Mouse (Mus musculus) urinary bladder, adult 2 months (tissue): Measurements from ENCODE around the gene Ube2b. TPM values are rescaled to one million over a fixed set of nuclear protein-coding genes. Genes with fewer than 3 reads are reported as not detected.

Experiments used
- DNase-seq: peaks from one replicate; pipeline ENCODE4 v3.0.0; 2022; ENCODE audit warnings: low spot score
- polyA plus RNA-seq: library from polyadenylated mRNA; depleted of rRNA; stranded (reverse); fragments of >200 nt; gene quantifications from 2 replicates; pipeline ENCODE4 v1.2.3, GENCODE M21; 2012

Ube2b gene
- polyA plus RNA-seq, 1 experiment, result 249 TPM

DNA sequence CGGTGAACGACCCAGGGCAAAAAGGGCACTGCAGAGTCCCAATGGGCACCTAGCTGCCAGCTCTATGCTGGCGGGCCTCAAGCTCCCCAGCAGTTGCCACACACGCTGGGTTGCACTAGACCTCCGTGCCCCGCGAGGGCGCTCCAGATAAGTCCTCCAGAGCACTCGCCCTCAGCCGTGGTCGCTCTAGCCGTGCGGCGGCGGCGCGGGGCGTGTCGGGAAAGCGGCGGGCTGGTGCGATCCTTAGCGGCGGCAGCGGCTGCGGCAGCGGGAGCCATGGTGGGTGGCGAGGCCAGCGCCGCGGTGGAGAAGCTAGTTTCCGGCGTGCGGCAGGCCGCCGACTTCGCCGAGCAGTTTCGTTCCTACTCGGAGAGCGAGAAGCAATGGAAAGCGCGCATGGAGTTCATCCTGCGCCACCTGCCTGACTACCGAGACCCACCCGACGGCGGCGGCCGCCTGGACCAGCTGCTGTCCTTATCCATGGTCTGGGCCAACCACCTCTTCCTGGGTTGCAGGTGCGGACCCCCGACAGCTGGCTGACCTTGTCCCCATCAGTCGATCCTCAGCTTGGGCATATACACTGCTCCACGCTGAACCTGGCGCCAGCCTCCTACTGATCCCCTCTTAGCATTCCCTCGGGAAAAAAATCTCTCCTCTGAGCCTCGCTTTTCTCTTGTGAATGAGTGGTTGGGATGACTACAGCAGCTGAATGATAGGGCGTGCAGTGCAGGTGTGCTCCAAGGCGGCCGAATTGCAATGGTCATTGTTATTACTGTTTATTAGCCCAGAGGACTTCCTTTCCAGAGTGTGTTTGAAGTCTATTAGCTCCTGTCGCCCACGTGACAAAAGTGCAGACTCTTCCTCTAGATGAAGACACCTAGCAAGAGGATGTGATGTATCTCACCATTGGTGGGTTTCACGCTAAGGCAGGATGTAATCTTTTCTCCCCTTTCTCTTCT is 32.8 kb downstream of the Ube2b start, which contains the start of gene Cdkn2aipnl:
Cdkn2aipnl (plus strand) TSS at position 219 of the 959 bp plus-strand sequence.
- peak; percentile 98 for DNase-seq

DNA sequence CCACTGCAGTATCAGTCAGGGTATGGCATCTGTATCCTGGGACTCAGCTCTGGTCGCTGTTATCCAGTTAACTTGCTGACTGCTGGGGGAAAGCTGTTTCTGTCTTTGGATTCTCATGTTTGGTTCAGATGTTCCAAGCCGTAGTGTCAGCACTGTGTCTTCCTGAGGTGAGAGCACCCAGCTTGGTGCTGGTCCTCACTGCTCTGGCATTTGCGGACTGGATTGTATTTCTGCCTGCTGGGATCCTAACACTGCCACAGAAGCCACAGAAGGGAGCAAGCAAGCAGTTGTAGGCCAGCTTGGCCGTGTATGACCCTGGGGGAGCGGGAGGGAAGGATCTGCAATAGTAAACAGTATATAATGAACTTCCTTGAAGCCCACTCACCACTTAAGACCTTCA is 33.9 kb downstream of the Ube2b start:
- no peak for DNase-seq

- DNase-seq, result no peak
These were observed 38.3 kb downstream of the Ube2b start for GRCm38 (mm10) chr11:51962277-51962676.

- no peak for DNase-seq
These were observed 38.8 kb downstream of the Ube2b start for GRCm38 (mm10) chr11:51961761-51962160.

GRCm38 (mm10) chr11:51960967-51961471 is 39.5 kb downstream of the Ube2b start:
- DNase-seq, result no peak

GRCm38 (mm10) chr11:51960061-51960460 is 40.5 kb downstream of the Ube2b start:
- no peak for DNase-seq

GRCm38 (mm10) chr11:51959511-51959910 is 41.1 kb downstream of the Ube2b start:
- no peak for DNase-seq

DNA sequence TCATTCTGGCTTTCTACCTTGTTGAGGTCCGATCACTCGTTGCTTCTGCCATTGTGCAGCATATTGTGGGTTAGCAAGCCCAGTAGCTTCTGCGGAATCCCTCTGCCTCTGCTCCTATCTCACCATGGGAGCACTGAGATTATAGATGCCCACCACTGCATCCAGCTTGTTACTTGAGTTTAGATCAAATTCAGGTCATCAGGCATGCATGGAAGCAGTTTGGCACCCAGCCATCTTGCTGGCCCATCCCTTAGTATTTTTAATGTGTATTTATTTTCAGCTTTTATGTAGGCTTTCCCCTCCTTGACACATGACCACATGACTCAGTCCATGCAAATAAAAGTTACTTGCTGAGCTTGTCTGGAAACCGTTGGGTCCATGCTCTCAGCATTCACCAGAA is 42.8 kb downstream of the Ube2b start:
- DNase-seq, result no peak

GRCm38 (mm10) chr11:51956112-51956511 is 44.5 kb downstream of the Ube2b start:
- DNase-seq, result no peak

DNA sequence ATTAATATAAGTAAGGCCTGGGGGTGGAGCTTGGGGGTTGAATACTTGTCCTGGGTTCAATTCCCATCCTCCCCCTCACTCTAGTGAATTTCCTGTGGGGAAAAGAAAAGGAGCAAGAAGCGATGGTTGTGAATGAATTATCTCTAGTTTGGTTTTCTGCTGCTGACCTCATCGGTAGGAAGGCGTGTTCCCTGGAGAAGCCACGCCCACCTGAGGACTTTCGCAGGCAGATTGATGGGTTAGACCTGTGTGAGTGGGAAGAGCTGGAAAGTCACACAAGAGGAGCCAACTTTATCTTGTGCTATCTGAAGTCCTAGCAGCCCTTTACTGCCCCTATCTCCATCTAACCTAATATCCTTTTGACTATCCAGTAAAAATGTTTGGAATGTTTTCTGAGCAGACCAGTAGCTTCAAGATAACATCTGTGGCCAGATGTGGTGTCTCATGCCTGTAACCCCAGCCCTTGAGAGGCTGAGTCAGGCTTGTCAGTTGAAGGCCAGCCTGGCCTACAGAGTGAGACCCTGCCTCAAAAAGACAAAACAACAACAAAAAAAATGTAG is 48.6 kb downstream of the Ube2b start:
- no peak for DNase-seq

GRCm38 (mm10) chr11:51949919-51950318 is 50.6 kb downstream of the Ube2b start:
- DNase-seq, result no peak

- no peak for DNase-seq
These were observed 51.3 kb downstream of the Ube2b start for GRCm38 (mm10) chr11:51949155-51949840.

- DNase-seq, result no peak
These were observed 54.4 kb downstream of the Ube2b start for GRCm38 (mm10) chr11:51946144-51946543.

DNA sequence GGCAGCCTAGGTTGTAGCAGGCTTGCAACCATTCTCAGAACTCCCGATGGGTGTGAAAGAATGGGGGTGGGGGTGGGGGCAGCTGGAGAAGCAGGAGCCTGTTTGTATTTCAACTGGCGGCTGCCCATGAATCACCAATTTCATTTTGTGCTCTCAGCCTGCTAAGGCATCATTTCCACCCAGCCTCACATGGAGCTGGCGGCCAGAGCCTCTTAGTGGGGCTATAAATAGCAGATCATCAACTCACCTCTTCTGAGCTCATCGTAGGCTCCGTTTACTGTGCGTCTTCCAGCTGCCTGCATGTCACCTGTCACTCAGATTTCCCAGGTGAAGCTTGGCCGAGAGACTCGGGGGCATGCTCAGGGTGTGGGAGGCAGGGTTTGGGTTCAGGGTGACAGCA is 55.0 kb downstream of the Ube2b start:
- DNase-seq, result no peak

DNA sequence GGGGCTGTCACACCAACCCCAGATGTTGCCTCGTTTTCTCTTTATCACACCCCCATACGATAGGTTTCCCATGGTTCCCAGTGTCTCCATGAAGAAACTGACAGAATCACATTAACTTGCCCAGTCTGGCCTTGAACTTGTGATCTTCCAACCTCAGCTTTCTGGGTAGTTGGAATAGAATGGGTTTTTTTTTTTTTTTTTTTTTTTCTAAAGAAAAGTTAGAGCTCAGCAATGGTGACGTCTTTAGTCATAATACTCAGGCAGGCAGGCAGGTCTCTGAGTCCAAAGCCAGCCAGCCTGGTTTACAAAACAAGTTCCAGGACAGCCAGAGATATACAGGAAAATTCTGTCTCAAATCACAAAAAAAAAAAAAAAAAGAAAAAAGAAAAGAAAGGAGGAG is 56.3 kb downstream of the Ube2b start:
- DNase-seq, result no peak

DNA sequence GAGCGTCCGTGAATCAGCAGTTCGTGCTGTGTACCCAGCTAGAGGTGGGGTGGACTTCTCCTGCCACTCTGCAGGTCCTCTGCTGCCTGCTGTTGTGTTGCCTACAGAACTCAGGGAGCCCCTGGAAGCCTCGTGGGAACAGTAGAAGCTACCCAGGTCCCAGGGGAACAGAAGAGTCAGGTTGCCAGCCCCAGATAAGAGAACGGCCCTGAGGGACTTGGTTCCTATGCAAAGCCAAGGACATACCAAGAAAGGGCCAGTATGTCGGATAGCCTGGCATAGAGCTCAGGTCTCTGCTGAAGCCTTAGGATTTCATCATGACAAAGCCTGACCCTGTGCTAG is 57.1 kb downstream of the Ube2b start:
- DNase-seq, result no peak

DNA sequence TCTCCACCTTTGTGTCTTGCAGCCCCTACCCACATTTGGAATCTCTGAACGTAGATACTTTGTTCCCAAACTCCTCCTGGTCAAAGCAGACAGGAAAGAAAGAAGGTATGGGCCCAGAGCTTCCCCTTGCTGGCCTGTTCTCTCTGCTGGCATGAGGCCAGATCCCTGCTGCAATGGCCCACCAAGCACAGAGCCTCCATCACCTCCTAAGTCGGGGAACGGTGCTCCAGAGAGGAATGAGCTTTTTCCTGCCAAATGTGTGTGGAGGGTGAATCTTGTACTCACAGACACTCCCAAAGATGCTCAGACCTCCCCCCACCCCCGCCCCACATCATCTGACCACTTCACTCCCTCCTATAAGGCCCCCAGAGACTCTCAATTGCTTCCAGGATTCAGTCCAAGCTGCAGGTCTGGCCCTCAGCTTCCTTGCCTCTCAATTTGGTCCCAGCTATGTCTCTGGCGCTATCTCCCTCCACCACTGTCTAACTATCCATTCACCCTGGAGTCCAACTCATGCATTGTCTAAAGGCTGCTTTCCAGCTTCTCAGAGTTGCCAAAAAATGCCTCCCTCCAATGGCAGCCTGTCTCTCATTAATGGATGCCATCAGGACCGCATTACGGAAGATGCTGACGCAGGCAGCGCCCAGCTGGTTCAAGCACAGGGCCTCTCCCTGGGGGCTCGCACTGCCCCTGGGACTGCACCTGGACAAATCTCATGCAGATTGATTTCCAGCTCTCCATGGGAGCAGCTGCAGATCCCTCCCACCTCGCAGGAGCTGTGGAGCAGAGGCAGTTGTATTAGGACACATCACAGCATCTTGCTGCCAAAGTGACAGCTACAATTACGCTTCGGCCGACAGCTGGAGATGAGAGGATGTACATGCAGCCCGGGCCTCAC is 57.7 kb downstream of the Ube2b start:
- DNase-seq, result no peak

- DNase-seq, result no peak
These were observed 60.0 kb downstream of the Ube2b start for GRCm38 (mm10) chr11:51940511-51940955.

- no peak for DNase-seq
These were observed 61.0 kb downstream of the Ube2b start for GRCm38 (mm10) chr11:51939590-51939955.

DNA sequence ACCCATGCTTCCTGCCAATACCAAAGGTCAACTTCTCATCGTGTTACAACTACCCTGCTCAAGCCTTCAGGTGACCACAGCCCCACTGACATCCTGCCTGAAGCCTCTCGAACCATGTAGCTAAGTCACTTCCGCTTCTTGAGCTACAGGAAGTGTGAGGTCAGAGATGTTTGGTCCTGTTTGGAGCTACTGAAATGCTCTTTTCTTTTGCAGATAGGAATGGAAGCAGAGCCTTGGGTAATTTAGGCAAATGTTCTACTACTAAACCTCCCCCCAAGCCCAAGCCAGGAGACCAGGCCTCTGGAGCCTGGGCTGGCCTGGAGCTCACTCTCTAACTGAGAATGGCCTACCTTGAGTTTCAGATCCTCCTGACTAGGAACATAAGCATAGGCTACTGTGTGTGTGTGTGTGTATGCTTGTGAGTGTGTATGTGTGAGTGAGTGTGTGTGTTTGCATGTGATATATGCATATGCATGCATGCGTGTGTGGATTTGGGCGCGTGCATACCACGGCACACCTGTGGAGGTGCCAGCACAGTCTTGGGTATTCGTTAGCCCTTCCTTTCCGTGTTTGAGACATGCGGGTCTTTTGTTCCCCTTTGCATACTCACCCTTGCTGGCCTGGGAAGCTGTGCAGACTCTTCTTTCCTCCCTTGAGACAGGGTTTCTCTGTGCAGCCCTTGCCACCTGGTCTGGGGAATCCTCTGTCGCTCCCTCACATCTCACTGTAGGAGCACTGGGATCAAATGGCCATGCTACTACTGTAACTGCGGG is 61.6 kb downstream of the Ube2b start:
- no peak for DNase-seq

DNA sequence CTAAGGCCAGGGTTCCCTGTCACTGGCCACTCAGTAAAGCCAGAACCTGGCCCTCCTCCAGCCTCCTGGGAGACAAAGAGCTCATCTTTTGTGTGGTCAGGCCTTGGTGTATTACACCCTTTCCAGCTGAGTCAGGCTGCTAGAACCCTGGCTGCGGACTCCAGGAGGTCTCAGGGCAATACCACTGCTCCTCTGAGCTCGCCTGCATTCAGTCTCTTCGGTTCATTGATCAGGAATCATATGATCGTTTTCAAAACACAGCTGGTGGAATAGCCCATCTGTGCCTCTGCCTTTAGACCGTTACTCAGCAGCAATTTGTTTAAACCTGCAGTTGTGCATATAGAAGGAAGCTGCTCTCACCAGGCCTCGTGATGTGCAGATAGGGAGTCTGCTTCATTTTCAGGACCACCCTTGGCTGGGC is 63.2 kb downstream of the Ube2b start:
- DNase-seq, result no peak
